In genomic region chr5:92358033-92358432, GRCm38 (mm10) we compare ENCODE assay signal across 11 mouse cellular contexts. TPM values are rescaled to one million over a fixed set of nuclear protein-coding genes. Genes with fewer than 3 reads are reported as not detected.
DNase-seq lines count a peak whose midpoint lies in the region; ATAC-seq and TF ChIP-seq lines count a peak whose summit lies in the region.
"Had no signal": no experiment of that assay in that cellular context is flagged by ENCODE, and none has a peak within 500 bp of the region (broad histone marks: within the 10 kb centered on the region; RNA-seq: fewer than 3 reads in every experiment).

No protein-coding gene starts in this region.

- H3K9ac ChIP-seq in lung, embryonic 16.5 days (ENCODE audit: low read length): no peak overlapping the region
- H3K9ac ChIP-seq: liver, embryonic 15.5 days; neural tube, embryonic 13.5 days had no signal

- 0 out of 2 replicates have a peak, but pooled peaks cover 1% of the 10 kb centered on the region for H3K4me1 ChIP-seq in lung, embryonic 16.5 days (replicated peaks; ENCODE audit: control insufficient read depth, insufficient read depth, low read length)
- 0 out of 2 replicates have a peak, but pooled peaks cover 2% of the 10 kb centered on the region for H3K4me1 ChIP-seq in lung, adult 2 months (ENCODE audit: control insufficient read depth, insufficient read depth, low read length)

- H3K36me3 ChIP-seq in lung, embryonic 16.5 days (ENCODE audit: control insufficient read depth, insufficient read depth, low read length): no peaks in the 10 kb centered on the region
- H3K36me3 ChIP-seq: liver, embryonic 15.5 days; neural tube, embryonic 13.5 days had no signal

- DNase-seq in embryo, embryonic 11 days: peak; percentile 64
- no peak for DNase-seq in embryo, embryonic 10.5 days (ENCODE audit: low spot score)
- DNase-seq in lung, adult 2 months: no peak
- DNase-seq in forelimb bud, embryonic 11.5 days (ENCODE audit: low read depth, low spot score): peak; percentile 26
- peak; percentile 69 for DNase-seq in testis, postnatal 10 days (ENCODE audit: low spot score)
- DNase-seq in frontal cortex, postnatal 14 days (ENCODE audit: low spot score in 2 of 2): no peak
- DNase-seq in layer of hippocampus, adult 11-12 months (ENCODE audit: low spot score): no peak

- ATAC-seq in lung, embryonic 16.5 days (ENCODE audit: low read depth): peak; percentile 65

- H3K4me3 ChIP-seq in lung, embryonic 16.5 days (ENCODE audit: low read length): no peak overlapping the region
- no peak overlapping the region for H3K4me3 ChIP-seq in lung, adult 2 months (replicated peaks; ENCODE audit: extremely low read depth, low read depth, low read length)
- H3K4me3 ChIP-seq: liver, embryonic 15.5 days; neural tube, embryonic 13.5 days had no signal

- H3K27ac ChIP-seq in lung, embryonic 16.5 days (ENCODE audit: low read length): no peak overlapping the region
- H3K27ac ChIP-seq: liver, embryonic 15.5 days; neural tube, embryonic 13.5 days had no signal

- no peak for TF ChIP-seq POLR2A in lung, adult 2 months (IDR thresholded peaks at IDR 0.05; ENCODE audit: borderline replicate concordance, extremely low read depth, low read depth, low read length)

- no peaks in the 10 kb centered on the region for H3K27me3 ChIP-seq in lung, embryonic 16.5 days (ENCODE audit: control insufficient read depth, insufficient read depth, low read depth, low read length)
- H3K27me3 ChIP-seq: neural tube, embryonic 13.5 days had no signal

- no peaks in the 10 kb centered on the region for H3K9me3 ChIP-seq in lung, embryonic 16.5 days (ENCODE audit: control insufficient read depth, low read length)
- H3K9me3 ChIP-seq: liver, embryonic 15.5 days; neural tube, embryonic 13.5 days had no signal

- H3K4me2 ChIP-seq in lung, embryonic 16.5 days (ENCODE audit: low read depth, low read length): no peak overlapping the region
- H3K4me2 ChIP-seq: liver, embryonic 15.5 days; neural tube, embryonic 13.5 days had no signal

- TF ChIP-seq CTCF in lung, adult 2 months (IDR thresholded peaks at IDR 0.05; ENCODE audit: insufficient read depth, low read length): no peak

- 18% methylated on average over 12 of the region's 12 CpGs for WGBS in lung, embryonic 16.5 days
- WGBS in lung, adult 2 months: 19% methylated on average over 12 of the region's 12 CpGs

RNA-seq across cellular contexts. Expression of gene Cxcl10, which starts 9.3 kb away (rescaled TPM):
- 0.57 and 2.7 TPM in 2 replicates for polyA plus RNA-seq in lung, embryonic 16.5 days (2015; fragmentation: Nextera tagmentation; extraction: Ambion mirVana)
- polyA plus RNA-seq in lung, adult 2 months (2012; rRNA removed): 2.2 and 3.0 TPM in 2 replicates

RNA-seq across cellular contexts. Expression of gene Art3, which starts 26.4 kb away (rescaled TPM):
- 9.3 and 12.6 TPM in 2 replicates for polyA plus RNA-seq in lung, embryonic 16.5 days (2015; fragmentation: Nextera tagmentation; extraction: Ambion mirVana)
- 16.5 and 26.2 TPM in 2 replicates for polyA plus RNA-seq in lung, adult 2 months (2012; rRNA removed)

RNA-seq across cellular contexts. Expression of gene Cxcl9, which starts 30.2 kb away (rescaled TPM):
- polyA plus RNA-seq in lung, embryonic 16.5 days (2015; fragmentation: Nextera tagmentation; extraction: Ambion mirVana): not detected in 2 replicates
- 1.8 and 3.0 TPM in 2 replicates for polyA plus RNA-seq in lung, adult 2 months (2012; rRNA removed)
- polyA plus RNA-seq: C2C12; liver, embryonic 15.5 days; neural tube, embryonic 13.5 days had no signal

RNA-seq across cellular contexts. Expression of gene Sdad1, which starts 47.8 kb away (rescaled TPM):
- 24.7 and 30.8 TPM in 2 replicates for polyA plus RNA-seq in lung, embryonic 16.5 days (2015; fragmentation: Nextera tagmentation; extraction: Ambion mirVana)
- polyA plus RNA-seq in lung, adult 2 months (2012; rRNA removed): 5.5 and 7.1 TPM in 2 replicates

Comparison
In these comparisons a context has a peak if more than half of its experiments do, and no peak if none do; other contexts are left out.
1. DNase-seq: peak in embryo, embryonic 11 days (single experiment), forelimb bud, embryonic 11.5 days (single experiment) and testis, postnatal 10 days (single experiment); none in embryo, embryonic 10.5 days (single experiment), lung, adult 2 months (single experiment), frontal cortex, postnatal 14 days (0 of 2) and layer of hippocampus, adult 11-12 months (single experiment).